Mouse (Mus musculus) bone marrow macrophage, adult 2 months (primary cell): ENCODE results near the gene Myo10. TPM values are rescaled to one million over a fixed set of nuclear protein-coding genes. Genes with fewer than 3 reads are reported as not detected.

ENCODE experiments used
- H3K27ac ChIP-seq: 2 replicates; pipeline ENCODE4 v1.5.1; 2012; ENCODE audit warnings: low read depth, low read length; ENCODE audit not compliant: insufficient read depth
- H3K4me1 ChIP-seq: 2 replicates; pipeline ENCODE4 v1.6.1; 2012; ENCODE audit warnings: low read length; ENCODE audit not compliant: control insufficient read depth, insufficient read depth
- H3K4me3 ChIP-seq: 2 replicates; pipeline ENCODE4 v1.5.1; 2012; ENCODE audit warnings: mild to moderate bottlenecking, low read length, moderate library complexity; ENCODE audit not compliant: insufficient read depth
- CTCF ChIP-seq: IDR thresholded peaks from 2 replicates; pipeline ENCODE4 v1.5.1; 2012; ENCODE audit warnings: low read depth, mild to moderate bottlenecking, low read length, moderate library complexity
- POLR2A ChIP-seq: IDR thresholded peaks from 2 replicates; pipeline ENCODE4 v1.6.1; 2012; ENCODE audit warnings: mild to moderate bottlenecking, low read depth, low read length, borderline replicate concordance
- polyA plus RNA-seq: library from polyadenylated mRNA; stranded (reverse); fragments of >200 nt; gene quantifications from 2 replicates; pipeline ENCODE4 v1.2.4, GENCODE M21; 2012; ENCODE audit not compliant: missing spikeins, insufficient read depth, insufficient read length

Gene Myo10
- polyA plus RNA-seq, 1 experiment = 17.2 TPM

DNA sequence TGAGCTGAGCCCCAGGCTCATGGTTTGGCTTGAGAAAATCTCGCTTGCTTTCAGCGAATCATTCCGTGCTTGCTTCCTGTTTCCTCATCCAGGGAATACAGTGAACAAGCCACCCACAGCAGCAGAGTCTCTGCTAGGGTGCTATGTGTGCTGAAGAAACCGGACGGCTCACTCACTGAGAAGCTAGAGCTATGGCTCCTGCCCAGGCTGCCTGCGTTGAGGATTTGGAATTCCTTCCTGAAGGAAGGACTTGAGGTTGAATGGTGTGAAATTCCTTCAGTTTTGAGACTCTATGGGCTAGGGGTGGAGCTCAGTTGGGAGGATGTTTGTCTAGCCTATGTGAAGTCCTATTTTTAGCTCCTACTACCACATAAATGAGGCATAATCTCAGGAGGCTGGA is 145.5 kb downstream of the Myo10 start:
- Histone ChIP-seq H3K4me1 (peaks cover 20% of the 10 kb centered on the region), H3K27ac (no peak overlapping the region), H3K4me3 (no peak overlapping the region)
- no peak for TF ChIP-seq CTCF
- TF ChIP-seq POLR2A = no peak

GRCm38 (mm10) chr15:25769524-25770255 is 147.4 kb downstream of the Myo10 start:
- no peak for TF ChIP-seq POLR2A
- no peak for TF ChIP-seq CTCF
- Histone ChIP-seq H3K4me1 (peaks cover 15% of the 10 kb centered on the region), H3K27ac (no peak overlapping the region), H3K4me3 (no peak overlapping the region)

DNA sequence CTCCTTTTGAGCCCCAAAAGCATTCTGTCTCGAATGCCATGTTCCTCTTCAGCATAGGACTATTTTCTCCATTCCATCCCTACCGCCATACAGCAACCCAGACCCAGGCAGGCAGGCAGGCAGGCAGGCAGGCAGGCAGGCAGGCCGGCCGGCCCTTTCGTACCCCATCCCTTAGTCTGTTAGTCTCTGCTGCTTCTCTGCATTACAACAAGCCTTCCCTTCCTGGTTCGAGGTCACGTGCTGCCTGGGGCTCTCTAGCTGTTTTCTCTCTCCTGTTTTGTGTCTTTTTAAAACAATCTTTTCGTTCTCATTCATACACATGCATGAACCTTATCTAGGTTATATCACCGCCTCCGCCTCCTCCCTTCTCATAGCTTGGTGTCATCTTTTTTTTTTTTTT is 149.5 kb downstream of the Myo10 start:
- Histone ChIP-seq H3K4me3 (no peak overlapping the region), H3K27ac (no peak overlapping the region), H3K4me1 (peaks cover 9% of the 10 kb centered on the region)
- TF ChIP-seq POLR2A = no peak
- no peak for TF ChIP-seq CTCF

GRCm38 (mm10) chr15:25773711-25774513 is 151.6 kb downstream of the Myo10 start:
- peaks cover 2% of the 10 kb centered on the region; the same call in 1 of the 2 replicates for H3K4me1 ChIP-seq
- peak overlapping the region; percentile 65 for H3K4me3 ChIP-seq
- TF ChIP-seq POLR2A (no peak), CTCF (no peak)
- peak overlapping the region; percentile 34 for H3K27ac ChIP-seq

GRCm38 (mm10) chr15:25778937-25779336 is 156.6 kb downstream of the Myo10 start:
- Histone ChIP-seq H3K4me3 (no peak overlapping the region), H3K4me1 (no peaks in the 10 kb centered on the region), H3K27ac (no peak overlapping the region)
- TF ChIP-seq CTCF (no peak), POLR2A (no peak)

GRCm38 (mm10) chr15:25779522-25780191 is 157.3 kb downstream of the Myo10 start:
- TF ChIP-seq POLR2A (no peak), CTCF (no peak)
- Histone ChIP-seq H3K27ac (no peak overlapping the region), H3K4me3 (no peak overlapping the region), H3K4me1 (no peaks in the 10 kb centered on the region)

GRCm38 (mm10) chr15:25781053-25781452 is 158.7 kb downstream of the Myo10 start:
- TF ChIP-seq POLR2A (no peak), CTCF (no peak)
- Histone ChIP-seq H3K4me1 (no peaks in the 10 kb centered on the region), H3K4me3 (no peak overlapping the region), H3K27ac (no peak overlapping the region)

- Histone ChIP-seq H3K27ac (no peak overlapping the region), H3K4me3 (no peak overlapping the region), H3K4me1 (no peaks in the 10 kb centered on the region)
- TF ChIP-seq POLR2A = no peak
- TF ChIP-seq CTCF = no peak
These were observed 163.4 kb downstream of the Myo10 start for GRCm38 (mm10) chr15:25785456-25786390.

- Histone ChIP-seq H3K27ac (no peak overlapping the region), H3K4me1 (peaks cover 1% of the 10 kb centered on the region), H3K4me3 (no peak overlapping the region)
- TF ChIP-seq CTCF (no peak), POLR2A (no peak)
These were observed 165.1 kb downstream of the Myo10 start for GRCm38 (mm10) chr15:25787406-25787805.
